Mouse (Mus musculus) cerebellum, adult 2 months (tissue): Measurements from ENCODE around the gene Gm11565.

Source experiments
- CTCF ChIP-seq: fragments of 200-500 bp; IDR thresholded peaks from 2 replicates; pipeline ENCODE4 v1.5.1; 2011; ENCODE audit warnings: low read depth, mild to moderate bottlenecking, control low read depth, low read length, moderate library complexity, borderline replicate concordance; ENCODE audit not compliant: insufficient read depth
- POLR2A ChIP-seq: fragments of 200-500 bp; IDR thresholded peaks from 2 replicates; pipeline ENCODE4 v1.6.1; 2011; ENCODE audit warnings: low read length, control low read depth, borderline replicate concordance; ENCODE audit not compliant: insufficient read depth

GRCm38 (mm10) chr11:99907620-99908019, 6.9 kb upstream of the Gm11565 start, which contains the start of gene Krtap31-1:
- TF ChIP-seq CTCF = no peak
- TF ChIP-seq POLR2A = no peak
